Mouse (Mus musculus) Patski (cell line): ENCODE data around the gene Prdm13. TPM values are rescaled to one million over a fixed set of nuclear protein-coding genes. Genes with fewer than 3 reads are reported as not detected.

Experiments
- ATAC-seq: fragments of 100-300 bp; one replicate; pipeline ENCODE4 v1.8.0; 2021
- CTCF ChIA-PET: fragments of 350-600 bp; sonication (Branson Sonifier 250); formaldehyde crosslinking; loops from one replicate; lab custom pipeline; 2022; ENCODE audit warnings: inconsistent platforms; lab: Charles Lee
- POLR2A ChIA-PET: fragments of 350-600 bp; sonication (Branson Sonifier 250); formaldehyde crosslinking; loops from one replicate; lab custom pipeline; 2022; ENCODE audit warnings: antibody characterized with exemption, inconsistent platforms; lab: Charles Lee
- DNase-seq: peaks from one replicate; pipeline ENCODE4 v3.0.0-alpha.2; 2011; ENCODE audit warnings: low read depth, low spot score
- H3K27me3 ChIP-seq: fragments of 371-371 bp; one replicate; pipeline ENCODE4 v1.5.1; 2021
- CTCF ChIP-seq: fragments of 100-300 bp; IDR thresholded peaks from one replicate; pipeline ENCODE4 v1.5.1; 2021
- in situ Hi-C: fragments of 300-500 bp; cut with MboI; formaldehyde crosslinking; loops from 3 replicates; pipeline ENCODE4 v1.11.1; 2018; ENCODE audit warnings: low pct_unique_long_range_greater_than_20kb, mixed read lengths
- polyA plus RNA-seq: library from polyadenylated mRNA; unstranded; gene quantifications from one replicate; pipeline ENCODE4 v1.2.3, GENCODE M21; 2021

The Prdm13 gene
- polyA plus RNA-seq, 1 experiment from 2014 or later: not detected

- ChIA-PET CTCF (no interaction called here), POLR2A (no interaction called here)
- H3K27me3 ChIP-seq: peaks cover 65% of the 10 kb centered on the region
- peak; percentile 31 for ATAC-seq
- no peak for DNase-seq
- TF ChIP-seq CTCF: no peak
- in situ Hi-C loops: no loop called here
Observed at GRCm38 (mm10) chr4:21687783-21688702, 2.3 kb upstream of the Prdm13 start.

- DNase-seq (no peak), ATAC-seq (no peak)
- peaks cover 65% of the 10 kb centered on the region for H3K27me3 ChIP-seq
- no peak for TF ChIP-seq CTCF
- ChIA-PET POLR2A (no interaction called here), CTCF (no interaction called here)
- in situ Hi-C loops: no loop called here
Observed at GRCm38 (mm10) chr4:21686934-21687333, 1.2 kb upstream of the Prdm13 start.

GRCm38 (mm10) chr4:21686416-21686815, 653 bp upstream of the Prdm13 start:
- POLR2A ChIA-PET: no interaction called here
- peaks cover 60% of the 10 kb centered on the region for H3K27me3 ChIP-seq
- no peak for TF ChIP-seq CTCF
- ATAC-seq (no peak), DNase-seq (no peak)
- CTCF ChIA-PET: no interaction called here
- in situ Hi-C loops: no loop called here

- in situ Hi-C loops: no loop called here
- ChIA-PET CTCF (no interaction called here), POLR2A (no interaction called here)
- no peak for TF ChIP-seq CTCF
- peaks cover 60% of the 10 kb centered on the region for H3K27me3 ChIP-seq
- DNase-seq (no peak), ATAC-seq (no peak)
Observed at GRCm38 (mm10) chr4:21684341-21684970, 1.3 kb downstream of the Prdm13 start.

- ChIA-PET POLR2A (no interaction called here), CTCF (no interaction called here)
- DNase-seq (no peak), ATAC-seq (no peak)
- TF ChIP-seq CTCF: no peak
- in situ Hi-C loops: no loop called here
- peaks cover 57% of the 10 kb centered on the region for H3K27me3 ChIP-seq
Observed at GRCm38 (mm10) chr4:21682421-21683150, 3.2 kb downstream of the Prdm13 start.

GRCm38 (mm10) chr4:21680971-21681370, 4.8 kb downstream of the Prdm13 start:
- peaks cover 59% of the 10 kb centered on the region for H3K27me3 ChIP-seq
- ChIA-PET CTCF (no interaction called here), POLR2A (no interaction called here)
- ATAC-seq: no peak
- DNase-seq: no peak
- in situ Hi-C loops: no loop called here
- no peak for TF ChIP-seq CTCF

GRCm38 (mm10) chr4:21679624-21680480, 5.9 kb downstream of the Prdm13 start:
- POLR2A ChIA-PET: no interaction called here
- CTCF ChIA-PET: no interaction called here
- peaks cover 58% of the 10 kb centered on the region for H3K27me3 ChIP-seq
- ATAC-seq (no peak), DNase-seq (no peak)
- in situ Hi-C loops: no loop called here
- TF ChIP-seq CTCF: no peak

GRCm38 (mm10) chr4:21678975-21679623, 6.7 kb downstream of the Prdm13 start:
- in situ Hi-C loops: no loop called here
- no peak for TF ChIP-seq CTCF
- ChIA-PET CTCF (no interaction called here), POLR2A (interaction anchor here (0.7 kb wide), 1 partner anchor 1095 kb away, joined by 3 read pairs; no protein-coding TSS in a partner anchor)
- H3K27me3 ChIP-seq: peaks cover 60% of the 10 kb centered on the region
- ATAC-seq (no peak), DNase-seq (no peak)

GRCm38 (mm10) chr4:21678101-21678974, 7.4 kb downstream of the Prdm13 start:
- POLR2A ChIA-PET: interaction anchor here (0.7 kb wide), 1 partner anchor 1094 kb away, joined by 3 read pairs; no protein-coding TSS in a partner anchor
- ATAC-seq: no peak

More at GRCm38 (mm10) chr4:21678101-21678974, 7.4 kb downstream of the Prdm13 start:
- in situ Hi-C loops: no loop called here
- DNase-seq: no peak
- CTCF ChIA-PET: no interaction called here
- peaks cover 54% of the 10 kb centered on the region for H3K27me3 ChIP-seq
- TF ChIP-seq CTCF: no peak
